Mouse (Mus musculus): ENCODE measurements at regions not wholly inside any gene's neighbourhood (a gene's known extent, or its start where the extent isn't known, plus 50 kb on each side); places are given as distances from the start of the nearest gene placed in this dataset.

DNA sequence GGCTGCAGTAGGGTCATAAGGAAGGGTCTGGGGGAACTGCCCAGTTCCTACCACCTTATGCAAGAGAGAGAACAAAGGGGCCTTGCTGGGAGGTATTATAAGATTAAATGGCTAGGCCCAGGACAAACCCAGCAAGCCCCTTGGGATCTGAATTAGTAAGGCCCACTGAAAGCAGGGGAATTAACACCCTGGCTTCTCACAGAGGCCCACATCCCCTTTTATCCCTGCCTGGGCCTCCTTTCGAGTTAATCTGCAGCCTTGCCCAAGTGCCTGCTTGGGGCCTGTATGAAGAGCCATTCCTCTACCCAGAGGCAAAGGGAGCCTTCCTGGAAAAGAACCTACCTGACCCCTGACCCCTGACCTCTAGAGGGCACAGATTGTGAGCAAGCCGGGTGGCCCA lies 98.2 kb downstream of the Vegfa start:
- DNase-seq: no peak
- Histone ChIP-seq H3K4me3 (ENCODE audit: control insufficient read depth, insufficient read depth, low read length) (no peak overlapping the region), H3K27ac (ENCODE audit: control insufficient read depth, insufficient read depth, low read length) (no peak overlapping the region), H3K4me1 (replicated peaks; ENCODE audit: control insufficient read depth, insufficient read depth, low read length) (no peaks in the 10 kb centered on the region), H3K36me3 (ENCODE audit: control insufficient read depth, insufficient read depth, low read length) (no peaks in the 10 kb centered on the region), H3K27me3 (ENCODE audit: control insufficient read depth, insufficient read depth, low read length) (no peaks in the 10 kb centered on the region)
- TF ChIP-seq POLR2A (IDR thresholded peaks at IDR 0.05; ENCODE audit: control insufficient read depth, extremely low read depth, insufficient read depth, low read length, poor library complexity) (no peak), CTCF (IDR thresholded peaks at IDR 0.05; ENCODE audit: borderline replicate concordance, control insufficient read depth, extremely low read depth, insufficient read depth, low read length, poor library complexity) (no peak)
- 93% methylated on average over 2 of the region's 2 CpGs for WGBS

DNA sequence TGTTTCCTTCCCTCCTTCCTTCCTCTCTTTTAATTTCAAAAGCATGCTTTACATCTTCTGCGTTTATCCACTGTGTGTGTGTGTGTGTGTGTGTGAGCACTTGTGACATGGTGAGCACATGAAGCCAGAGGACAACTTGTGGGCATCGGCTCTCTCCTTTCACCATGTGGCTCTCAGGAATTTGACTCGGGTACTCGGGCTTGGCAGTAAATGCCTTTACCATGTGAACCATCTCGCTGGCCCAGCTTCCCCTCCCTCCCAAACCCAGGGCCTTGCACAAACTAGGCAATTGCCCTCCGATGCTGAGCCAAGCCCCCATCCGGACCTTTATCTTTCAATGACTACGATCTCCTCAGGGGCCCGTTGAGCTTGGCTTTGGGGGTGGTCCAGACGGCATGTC lies 99.1 kb downstream of the Vegfa start:
- H3K36me3 ChIP-seq (ENCODE audit: control insufficient read depth, insufficient read depth, low read length): no peaks in the 10 kb centered on the region
- DNase-seq: no peak
- H3K27me3 ChIP-seq (ENCODE audit: control insufficient read depth, insufficient read depth, low read length): no peaks in the 10 kb centered on the region
- WGBS: 92% methylated on average over 10 of the region's 10 CpGs
- no peak for TF ChIP-seq CTCF (IDR thresholded peaks at IDR 0.05; ENCODE audit: borderline replicate concordance, control insufficient read depth, extremely low read depth, insufficient read depth, low read length, poor library complexity)
- no peak for TF ChIP-seq POLR2A (IDR thresholded peaks at IDR 0.05; ENCODE audit: control insufficient read depth, extremely low read depth, insufficient read depth, low read length, poor library complexity)
- no peaks in the 10 kb centered on the region for H3K4me1 ChIP-seq (replicated peaks; ENCODE audit: control insufficient read depth, insufficient read depth, low read length)
- H3K27ac ChIP-seq (ENCODE audit: control insufficient read depth, insufficient read depth, low read length): no peak overlapping the region
- no peak overlapping the region for H3K4me3 ChIP-seq (ENCODE audit: control insufficient read depth, insufficient read depth, low read length)

DNA sequence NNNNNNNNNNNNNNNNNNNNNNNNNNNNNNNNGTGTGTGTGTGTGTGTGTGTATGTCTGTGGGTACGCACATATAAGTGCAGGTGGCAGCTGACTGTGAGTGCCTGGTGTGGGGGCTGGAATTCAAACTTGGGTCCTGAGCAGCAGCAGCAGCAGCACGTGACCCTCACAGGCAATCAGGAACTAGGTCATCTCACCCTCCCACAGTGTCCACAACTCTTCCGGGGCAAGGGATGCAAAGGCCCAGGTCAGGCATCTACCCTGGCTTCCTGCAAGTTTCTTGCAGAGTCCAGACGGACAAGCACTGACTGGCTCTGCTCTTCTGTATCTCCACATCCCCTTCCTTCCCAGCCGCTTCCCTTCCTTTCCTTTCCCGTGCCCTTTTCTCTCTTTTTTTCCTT lies 99.6 kb downstream of the Vegfa start:
- 88% methylated on average over 6 of the region's 6 CpGs for WGBS
- Histone ChIP-seq H3K4me1 (replicated peaks; ENCODE audit: control insufficient read depth, insufficient read depth, low read length) (no peaks in the 10 kb centered on the region), H3K36me3 (ENCODE audit: control insufficient read depth, insufficient read depth, low read length) (no peaks in the 10 kb centered on the region), H3K4me3 (ENCODE audit: control insufficient read depth, insufficient read depth, low read length) (no peak overlapping the region), H3K27ac (ENCODE audit: control insufficient read depth, insufficient read depth, low read length) (no peak overlapping the region), H3K27me3 (ENCODE audit: control insufficient read depth, insufficient read depth, low read length) (no peaks in the 10 kb centered on the region)
- TF ChIP-seq CTCF (IDR thresholded peaks at IDR 0.05; ENCODE audit: borderline replicate concordance, control insufficient read depth, extremely low read depth, insufficient read depth, low read length, poor library complexity) (no peak), POLR2A (IDR thresholded peaks at IDR 0.05; ENCODE audit: control insufficient read depth, extremely low read depth, insufficient read depth, low read length, poor library complexity) (no peak)
- DNase-seq: no peak

DNA sequence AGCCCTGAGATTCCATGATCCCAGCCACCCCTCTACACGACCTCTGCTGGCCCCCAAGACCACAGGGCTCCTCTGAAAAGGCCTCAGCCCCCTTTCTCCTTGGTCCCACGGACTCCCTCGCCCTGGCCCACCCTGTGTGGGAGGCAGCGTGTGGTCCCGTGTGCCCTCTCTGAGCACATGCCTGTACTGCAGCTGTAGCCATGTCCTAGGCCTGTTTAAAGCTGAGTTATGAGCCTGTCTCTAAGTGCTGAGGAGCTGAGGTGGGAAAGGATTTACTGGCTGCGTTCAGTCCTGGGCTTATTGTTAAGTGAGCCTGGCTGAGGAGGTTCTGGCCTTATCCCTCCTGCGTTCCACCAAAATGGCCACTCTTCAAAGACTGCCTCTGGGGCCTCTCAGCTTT lies 102.6 kb downstream of the Vegfa start:
- Histone ChIP-seq H3K27me3 (ENCODE audit: control insufficient read depth, insufficient read depth, low read length) (no peaks in the 10 kb centered on the region), H3K4me3 (ENCODE audit: control insufficient read depth, insufficient read depth, low read length) (no peak overlapping the region), H3K4me1 (replicated peaks; ENCODE audit: control insufficient read depth, insufficient read depth, low read length) (no peaks in the 10 kb centered on the region), H3K27ac (ENCODE audit: control insufficient read depth, insufficient read depth, low read length) (no peak overlapping the region), H3K36me3 (ENCODE audit: control insufficient read depth, insufficient read depth, low read length) (no peaks in the 10 kb centered on the region)
- WGBS: 88% methylated on average over 7 of the region's 7 CpGs
- no peak for DNase-seq
- TF ChIP-seq POLR2A (IDR thresholded peaks at IDR 0.05; ENCODE audit: control insufficient read depth, extremely low read depth, insufficient read depth, low read length, poor library complexity) (no peak), CTCF (IDR thresholded peaks at IDR 0.05; ENCODE audit: borderline replicate concordance, control insufficient read depth, extremely low read depth, insufficient read depth, low read length, poor library complexity) (no peak)

DNA sequence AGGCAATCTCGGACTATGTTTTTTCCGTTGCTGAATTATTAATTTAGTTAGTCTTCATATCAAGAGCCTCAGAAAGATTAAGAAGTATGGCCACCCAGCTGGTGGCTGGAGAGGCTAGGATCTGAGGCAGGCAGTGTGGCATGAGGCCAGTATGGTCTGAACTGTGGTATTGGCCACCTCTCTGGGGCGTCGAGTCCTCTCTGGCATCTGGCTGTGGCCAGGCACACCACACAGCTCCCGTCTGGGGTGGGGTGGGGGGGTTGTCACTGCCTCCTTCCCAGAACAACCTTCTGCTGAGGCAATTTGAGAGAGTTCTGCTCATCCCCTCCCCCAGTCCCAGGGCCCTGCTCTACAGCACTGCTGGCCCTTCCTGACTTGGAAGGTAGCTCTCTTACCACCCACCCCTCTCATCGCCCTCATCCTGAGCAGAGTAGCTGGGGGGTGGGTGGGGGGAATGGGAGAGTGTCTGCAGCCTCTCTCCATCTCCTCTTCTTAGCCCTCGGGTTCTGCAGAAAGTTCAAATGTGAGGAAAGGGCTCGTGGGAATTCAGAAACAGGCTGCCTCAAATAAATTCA lies 103.2 kb downstream of the Vegfa start:
- no peak overlapping the region for H3K27ac ChIP-seq (ENCODE audit: control insufficient read depth, insufficient read depth, low read length)
- no peaks in the 10 kb centered on the region for H3K4me1 ChIP-seq (replicated peaks; ENCODE audit: control insufficient read depth, insufficient read depth, low read length)
- H3K4me3 ChIP-seq (ENCODE audit: control insufficient read depth, insufficient read depth, low read length): no peak overlapping the region
- DNase-seq: no peak
- WGBS: 69% methylated on average over 8 of the region's 8 CpGs
- H3K27me3 ChIP-seq (ENCODE audit: control insufficient read depth, insufficient read depth, low read length): no peaks in the 10 kb centered on the region
- H3K36me3 ChIP-seq (ENCODE audit: control insufficient read depth, insufficient read depth, low read length): no peaks in the 10 kb centered on the region
- TF ChIP-seq CTCF (IDR thresholded peaks at IDR 0.05; ENCODE audit: borderline replicate concordance, control insufficient read depth, extremely low read depth, insufficient read depth, low read length, poor library complexity) (no peak), POLR2A (IDR thresholded peaks at IDR 0.05; ENCODE audit: control insufficient read depth, extremely low read depth, insufficient read depth, low read length, poor library complexity) (no peak)

DNA sequence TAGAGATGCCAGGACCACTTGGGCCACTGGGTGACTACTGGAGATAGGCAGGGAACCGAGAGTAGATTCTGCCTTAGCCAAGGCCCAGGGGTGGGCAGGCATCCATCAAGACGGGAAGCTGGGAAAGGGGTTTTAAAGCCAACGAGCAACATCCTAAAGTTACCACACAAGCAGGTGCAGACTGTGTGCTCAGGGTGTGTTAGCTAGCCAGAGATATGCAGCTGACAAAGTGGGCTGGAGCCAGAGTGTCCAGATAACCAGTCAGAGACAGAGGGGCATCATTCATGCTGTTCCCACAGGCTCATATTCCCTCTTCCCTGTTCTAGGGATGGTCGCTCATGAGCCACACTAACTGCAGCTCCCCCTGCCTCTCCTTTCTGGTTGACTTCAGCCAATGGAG lies 104.2 kb downstream of the Vegfa start:
- H3K4me3 ChIP-seq (ENCODE audit: control insufficient read depth, insufficient read depth, low read length): no peak overlapping the region
- no peak overlapping the region for H3K27ac ChIP-seq (ENCODE audit: control insufficient read depth, insufficient read depth, low read length)
- no peaks in the 10 kb centered on the region for H3K27me3 ChIP-seq (ENCODE audit: control insufficient read depth, insufficient read depth, low read length)
- no peaks in the 10 kb centered on the region for H3K4me1 ChIP-seq (replicated peaks; ENCODE audit: control insufficient read depth, insufficient read depth, low read length)
- no peak for TF ChIP-seq POLR2A (IDR thresholded peaks at IDR 0.05; ENCODE audit: control insufficient read depth, extremely low read depth, insufficient read depth, low read length, poor library complexity)
- TF ChIP-seq CTCF (IDR thresholded peaks at IDR 0.05; ENCODE audit: borderline replicate concordance, control insufficient read depth, extremely low read depth, insufficient read depth, low read length, poor library complexity): no peak
- DNase-seq: no peak
- WGBS: 80% methylated on average over 4 of the region's 4 CpGs
- no peaks in the 10 kb centered on the region for H3K36me3 ChIP-seq (ENCODE audit: control insufficient read depth, insufficient read depth, low read length)

DNA sequence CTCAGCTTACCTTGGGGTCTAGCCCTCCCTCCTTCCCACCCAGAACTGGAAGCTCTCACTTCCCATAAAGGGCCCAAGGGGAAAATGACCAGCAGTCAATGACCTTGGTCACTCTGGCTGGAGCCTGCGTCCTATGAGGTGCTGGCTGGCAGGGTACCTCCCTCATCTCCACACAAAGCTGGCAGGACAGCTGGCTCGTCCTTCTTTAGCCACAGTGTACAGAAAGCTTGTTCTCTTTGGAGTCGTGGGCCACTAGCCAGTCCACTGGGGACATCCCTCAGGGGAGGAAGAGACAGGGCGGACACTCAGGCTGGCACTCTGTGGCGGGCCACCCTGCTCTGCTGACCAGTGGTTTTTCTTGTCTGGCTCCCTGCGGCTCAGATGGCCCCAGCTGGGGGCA lies 106.3 kb downstream of the Vegfa start:
- Histone ChIP-seq H3K4me1 (replicated peaks; ENCODE audit: control insufficient read depth, insufficient read depth, low read length) (no peaks in the 10 kb centered on the region), H3K27me3 (ENCODE audit: control insufficient read depth, insufficient read depth, low read length) (no peaks in the 10 kb centered on the region), H3K4me3 (ENCODE audit: control insufficient read depth, insufficient read depth, low read length) (no peak overlapping the region), H3K36me3 (ENCODE audit: control insufficient read depth, insufficient read depth, low read length) (no peaks in the 10 kb centered on the region), H3K27ac (ENCODE audit: control insufficient read depth, insufficient read depth, low read length) (no peak overlapping the region)
- 93% methylated on average over 6 of the region's 6 CpGs for WGBS
- TF ChIP-seq CTCF (IDR thresholded peaks at IDR 0.05; ENCODE audit: borderline replicate concordance, control insufficient read depth, extremely low read depth, insufficient read depth, low read length, poor library complexity) (no peak), POLR2A (IDR thresholded peaks at IDR 0.05; ENCODE audit: control insufficient read depth, extremely low read depth, insufficient read depth, low read length, poor library complexity) (no peak)
- no peak for DNase-seq
